Mouse (Mus musculus) liver, adult 2 months (tissue): ENCODE data around the gene Lgr6.

Experiments
- CTCF ChIP-seq: fragments of 200-500 bp; IDR thresholded peaks from 2 replicates; pipeline ENCODE4 v1.5.1; 2011; ENCODE audit warnings: low read depth, low read length, control low read depth
- POLR2A ChIP-seq: fragments of 200-500 bp; IDR thresholded peaks from 2 replicates; pipeline ENCODE4 v1.6.1; 2011; ENCODE audit warnings: low read length, control low read depth; ENCODE audit not compliant: insufficient read depth; ENCODE audit errors: extremely low read depth

DNA sequence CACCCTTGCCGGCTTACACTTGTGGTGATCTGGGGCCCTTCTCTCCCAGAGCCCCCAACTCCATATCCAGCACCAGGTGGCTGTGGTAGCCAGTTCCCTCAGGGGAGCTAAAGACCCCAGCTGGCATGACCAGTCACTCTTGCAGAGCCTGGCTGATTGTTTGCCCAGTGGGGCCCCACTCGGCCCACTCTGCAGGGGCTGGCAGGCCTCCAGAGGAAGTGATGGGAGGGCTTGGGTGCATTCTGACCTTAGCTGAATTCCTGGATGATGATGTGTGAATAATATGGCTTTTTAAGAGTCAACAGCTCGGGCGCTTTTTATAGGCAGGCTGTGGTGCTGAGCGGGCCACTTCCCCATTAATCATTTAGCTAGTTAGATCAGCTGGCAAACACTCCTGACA is 84.1 kb downstream of the Lgr6 start:
- TF ChIP-seq POLR2A (no peak), CTCF (no peak)
